Mouse (Mus musculus) forebrain, embryonic 14.5 days (tissue): Measurements from ENCODE around the gene Pcsk5. TPM values are rescaled to one million over a fixed set of nuclear protein-coding genes. Genes with fewer than 3 reads are reported as not detected.
A peak's percentile ranks its signal among the peaks of the same experiment; 100 is the strongest.
"Not testable (repeated sequence)": the region's sequence is repeated elsewhere in the genome, so short reads cannot be mapped to it uniquely, and the experiment has no call there.

Source experiments
- ATAC-seq: fragments of 200-750 bp; cut with Nextera tagmentation; 2 replicates; pipeline ENCODE4 v1.8.0; 2017; ENCODE audit warnings: mild to moderate bottlenecking, moderate library complexity
- DNase-seq: peaks from one replicate; pipeline ENCODE4 v3.0.0-alpha.2; 2015; ENCODE audit warnings: low spot score
- H3K27ac ChIP-seq: fragments of 300-500 bp; sonication (generic); 2 replicates; pipeline ENCODE4 v1.5.1; 2014; ENCODE audit warnings: low read depth, mild to moderate bottlenecking, control low read depth, low read length, moderate library complexity
- H3K27me3 ChIP-seq: fragments of 300-500 bp; sonication (generic); replicated peaks from 2 replicates; pipeline ENCODE4 v1.6.1; 2014; ENCODE audit warnings: low read length, control low read depth, mixed read lengths; ENCODE audit not compliant: control insufficient read depth, insufficient read depth
- H3K36me3 ChIP-seq: fragments of 300-500 bp; sonication (generic); 2 replicates; pipeline ENCODE4 v1.6.1; 2014; ENCODE audit warnings: low read length, control low read depth; ENCODE audit not compliant: control insufficient read depth, insufficient read depth
- H3K4me1 ChIP-seq: fragments of 300-500 bp; sonication (generic); 2 replicates; pipeline ENCODE4 v1.6.1; 2014; ENCODE audit warnings: antibody characterized with exemption, low read length, control low read depth; ENCODE audit not compliant: control insufficient read depth, insufficient read depth
- H3K4me2 ChIP-seq: fragments of 300-500 bp; sonication (generic); 2 replicates; pipeline ENCODE4 v1.6.1; 2014; ENCODE audit warnings: mild to moderate bottlenecking, control low read depth, low read length
- H3K4me3 ChIP-seq: fragments of 300-500 bp; sonication (generic); 2 replicates; pipeline ENCODE4 v1.5.1; 2014; ENCODE audit warnings: low read depth, low read length, control low read depth
- H3K9ac ChIP-seq: fragments of 300-500 bp; sonication (generic); 2 replicates; pipeline ENCODE4 v1.6.1; 2014; ENCODE audit warnings: mild to moderate bottlenecking, low read length, control low read depth, moderate library complexity
- H3K9me3 ChIP-seq: fragments of 300-500 bp; sonication (generic); replicated peaks from 2 replicates; pipeline ENCODE4 v1.6.1; 2016; ENCODE audit warnings: low read length, control low read depth, mixed read lengths; ENCODE audit not compliant: control insufficient read depth
- WGBS: fragments of 180-500 bp; shearing (Covaris S2); extraction: QIAGEN DNeasy Blood & Tissue Kit; methylation state at CpG from one replicate; pipeline ENCODE4 v1.1.7; 2014; 5-methylcytosine and 5-hydroxymethylcytosine counted together
- polyA plus RNA-seq: library from polyadenylated mRNA; unstranded; fragments of >200 nt; fragmentation: Nextera tagmentation; extraction: Ambion mirVana; gene quantifications from 2 replicates; pipeline ENCODE4 v1.2.1, GENCODE M21; 2014

Pcsk5 gene
- polyA plus RNA-seq, 1 experiment from 2014 or later = 3.8 TPM

DNA sequence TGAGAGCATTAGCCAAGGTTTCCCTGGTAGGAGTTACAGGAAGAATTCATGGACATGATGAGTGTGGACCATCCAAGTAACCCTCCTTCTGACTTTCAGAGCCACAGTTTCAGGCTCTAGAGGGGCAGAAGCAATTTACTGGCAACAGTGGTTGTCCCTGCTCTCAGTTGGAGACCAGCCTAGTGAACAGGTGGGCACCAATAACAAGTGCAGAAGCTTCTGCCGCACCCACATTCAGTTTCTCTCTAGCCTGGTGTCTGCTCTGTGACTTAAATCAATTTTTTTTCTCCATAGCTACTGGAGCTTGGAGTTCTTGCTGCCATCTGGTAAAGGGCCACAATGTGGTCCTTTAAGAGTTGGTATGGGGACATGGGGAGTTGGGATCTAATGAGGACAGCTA, 341.3 kb downstream of the Pcsk5 start:
- Histone ChIP-seq H3K9me3 (no peaks in the 10 kb centered on the region), H3K36me3 (no peaks in the 10 kb centered on the region), H3K27me3 (no peaks in the 10 kb centered on the region), H3K9ac (no peak overlapping the region), H3K4me2 (no peak overlapping the region), H3K27ac (no peak overlapping the region), H3K4me1 (peaks cover 11% of the 10 kb centered on the region), H3K4me3 (no peak overlapping the region)
- DNase-seq (no peak), ATAC-seq (no peak)
- 92% methylated on average over 1 of the region's 1 CpGs for WGBS

DNA sequence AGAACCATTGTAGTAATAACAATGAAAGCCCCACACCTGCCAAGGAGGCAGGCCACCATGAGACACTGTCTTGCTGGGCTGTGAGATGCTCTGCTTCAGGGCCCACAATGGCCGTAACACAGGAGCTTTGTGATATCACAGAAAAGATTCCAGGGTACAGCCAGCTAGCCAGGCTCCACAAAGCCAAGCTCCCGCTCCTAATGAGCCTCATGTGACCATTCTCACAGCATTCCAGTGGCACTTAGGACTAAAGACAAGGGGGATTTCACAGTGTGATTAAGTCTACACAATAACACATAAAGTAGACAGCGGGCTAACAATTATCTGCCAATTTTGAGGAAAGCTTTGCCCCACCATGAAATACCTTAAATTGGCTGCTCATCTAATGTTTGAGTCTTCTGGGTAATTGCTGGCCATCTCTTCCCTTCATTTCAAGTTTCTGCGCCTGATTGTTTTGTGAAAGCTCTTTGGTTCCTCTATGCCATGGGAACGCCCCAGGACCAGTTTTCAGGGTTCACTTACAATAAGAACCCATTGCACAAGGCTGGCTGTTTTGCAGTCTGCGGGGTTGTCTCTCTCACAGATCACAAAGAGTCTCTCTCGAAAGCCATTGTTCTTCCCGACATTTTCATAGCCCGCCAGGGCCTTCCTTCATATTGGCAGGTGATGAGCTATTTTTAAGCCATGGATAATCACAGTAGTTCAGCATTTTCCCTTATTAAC, 345.4 kb downstream of the Pcsk5 start:
- DNase-seq (peak; percentile 89), ATAC-seq (peak; percentile 89)
- 3% methylated on average over 9 of the region's 9 CpGs for WGBS
- Histone ChIP-seq H3K4me3 (no peak overlapping the region), H3K9me3 (no peaks in the 10 kb centered on the region), H3K4me1 (peaks cover 22% of the 10 kb centered on the region), H3K27me3 (no peaks in the 10 kb centered on the region), H3K9ac (no peak overlapping the region), H3K27ac (peak overlapping the region; percentile 63; the same call in 1 of the 2 replicates), H3K4me2 (no peak overlapping the region), H3K36me3 (no peaks in the 10 kb centered on the region)

DNA sequence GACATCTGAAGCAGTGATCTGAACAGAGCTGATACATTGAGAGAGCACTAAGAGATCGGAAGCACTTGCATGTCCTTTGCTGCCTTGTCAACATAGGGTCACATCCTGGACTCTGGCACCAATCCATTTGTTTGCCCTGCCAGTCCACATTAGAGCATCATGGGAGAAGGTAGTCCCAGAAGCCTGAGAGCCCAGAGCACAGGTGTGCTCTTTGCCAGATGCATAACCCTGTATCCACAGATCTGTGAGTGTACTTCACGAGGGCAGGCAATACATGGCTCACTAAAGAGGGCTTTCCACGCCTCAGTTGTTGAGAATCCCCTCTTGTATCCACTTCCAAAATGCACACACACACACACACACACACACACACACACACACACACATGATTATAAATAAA, 346.1 kb downstream of the Pcsk5 start:
- H3K4me2 ChIP-seq = no peak overlapping the region
- ATAC-seq = peak; percentile 51
- no peaks in the 10 kb centered on the region for H3K27me3 ChIP-seq
- H3K36me3 ChIP-seq = no peaks in the 10 kb centered on the region
- H3K4me3 ChIP-seq = no peak overlapping the region
- no peak overlapping the region for H3K9ac ChIP-seq
- H3K9me3 ChIP-seq = no peaks in the 10 kb centered on the region
- H3K27ac ChIP-seq = peak overlapping the region; percentile 55
- no peak for DNase-seq
- 34% methylated on average over 3 of the region's 3 CpGs for WGBS
- H3K4me1 ChIP-seq = peaks cover 22% of the 10 kb centered on the region

DNA sequence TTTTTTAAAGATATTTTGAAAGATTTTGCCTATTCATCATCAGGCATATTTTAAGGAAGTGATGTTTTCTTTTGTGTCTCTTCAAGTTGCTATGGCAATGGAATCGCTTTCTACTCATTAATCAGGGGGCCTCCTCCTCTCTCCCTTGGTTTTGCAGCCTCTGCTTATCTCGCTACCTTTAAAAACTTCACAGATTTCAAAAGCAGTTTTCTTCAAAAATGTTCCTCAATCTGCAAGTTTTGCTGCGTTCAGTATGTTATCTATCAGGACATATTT, 347.6 kb downstream of the Pcsk5 start:
- no peaks in the 10 kb centered on the region for H3K9me3 ChIP-seq
- no peaks in the 10 kb centered on the region for H3K36me3 ChIP-seq
- no peak for DNase-seq
- no peaks in the 10 kb centered on the region for H3K27me3 ChIP-seq
- H3K4me3 ChIP-seq = no peak overlapping the region
- H3K4me2 ChIP-seq = no peak overlapping the region
- H3K4me1 ChIP-seq = peaks cover 22% of the 10 kb centered on the region
- ATAC-seq = no peak
- 34% methylated on average over 3 of the region's 3 CpGs for WGBS
- H3K27ac ChIP-seq = no peak overlapping the region
- H3K9ac ChIP-seq = no peak overlapping the region

DNA sequence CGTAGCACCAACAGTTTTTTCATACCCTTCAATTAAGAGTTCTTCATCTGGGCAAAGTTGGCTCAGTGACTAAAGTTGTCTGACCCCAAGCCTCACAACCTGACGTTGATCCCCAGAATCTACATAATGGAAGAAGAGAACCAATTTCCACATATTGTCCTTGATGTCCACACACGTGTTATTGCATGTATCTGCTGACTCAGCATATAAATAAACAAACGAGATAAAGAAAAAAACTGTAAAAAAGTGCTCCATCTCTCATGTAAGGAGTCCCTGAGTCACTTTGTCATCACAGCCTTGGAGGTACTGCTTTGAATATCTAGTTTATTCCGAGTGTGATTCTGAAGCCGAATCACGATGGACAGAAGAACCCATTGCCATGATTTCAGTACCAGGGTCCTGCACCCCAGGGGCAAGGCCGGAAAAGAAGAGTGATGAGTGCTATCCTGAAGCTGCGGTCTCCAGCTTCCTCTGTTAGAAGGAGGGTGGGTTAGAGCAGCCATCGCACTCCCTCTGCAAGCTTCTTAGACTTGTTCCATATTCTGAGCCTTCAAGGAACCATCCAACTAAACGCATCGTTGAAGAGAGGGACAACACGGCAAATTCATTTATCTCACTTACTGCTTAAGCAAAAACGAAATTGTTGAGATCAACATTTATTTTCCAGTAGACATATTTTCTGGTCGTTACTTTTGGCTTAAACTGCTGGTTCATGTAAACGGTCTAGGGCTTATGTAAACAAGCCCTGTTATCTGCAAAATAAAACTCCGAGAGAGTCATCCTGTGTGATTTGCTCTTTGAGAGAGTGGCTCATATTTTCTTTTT, 348.2 kb downstream of the Pcsk5 start:
- Histone ChIP-seq H3K27me3 (no peaks in the 10 kb centered on the region), H3K36me3 (no peaks in the 10 kb centered on the region), H3K4me1 (peaks cover 22% of the 10 kb centered on the region), H3K9me3 (no peaks in the 10 kb centered on the region), H3K9ac (no peak overlapping the region), H3K4me3 (no peak overlapping the region), H3K4me2 (no peak overlapping the region), H3K27ac (no peak overlapping the region)
- DNase-seq (no peak), ATAC-seq (no peak)
- WGBS = 80% methylated on average over 17 of the region's 17 CpGs

DNA sequence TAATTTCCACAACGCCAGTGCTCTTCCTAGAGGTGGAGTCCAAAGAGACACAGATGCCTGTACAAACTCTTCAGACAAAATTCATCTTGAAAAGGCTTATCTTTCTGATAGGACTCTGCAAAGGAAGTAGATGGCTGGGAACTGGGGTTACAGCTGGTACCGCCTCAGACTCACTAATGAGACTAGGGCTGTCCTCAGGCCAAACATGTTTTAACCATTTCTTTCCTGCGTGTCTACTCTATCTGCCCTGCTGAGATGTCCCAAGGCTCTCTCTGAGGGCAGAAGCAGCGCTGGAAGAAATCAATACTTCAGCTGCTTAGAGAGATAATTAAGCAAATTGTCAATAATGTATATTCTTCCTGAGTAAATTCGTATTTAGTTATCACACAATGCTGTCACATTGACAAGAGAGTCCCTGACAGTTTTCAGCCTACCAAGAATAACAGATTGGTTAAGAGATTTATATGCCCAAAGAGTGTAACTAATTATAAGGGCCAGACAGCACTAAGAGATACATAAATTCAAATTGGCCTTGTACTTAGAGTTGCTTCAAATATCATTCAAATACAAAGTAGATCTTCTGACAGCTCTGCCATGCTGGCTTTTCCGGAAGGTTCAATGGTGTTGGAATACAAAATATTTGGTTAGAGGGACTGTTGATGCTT, 355.2 kb downstream of the Pcsk5 start:
- Histone ChIP-seq H3K36me3 (no peaks in the 10 kb centered on the region), H3K27ac (no peak overlapping the region), H3K27me3 (no peaks in the 10 kb centered on the region), H3K4me2 (no peak overlapping the region), H3K4me1 (no peaks in the 10 kb centered on the region), H3K4me3 (no peak overlapping the region), H3K9me3 (no peaks in the 10 kb centered on the region), H3K9ac (no peak overlapping the region)
- no peak for ATAC-seq
- DNase-seq = no peak
- WGBS = 75% methylated on average over 6 of the region's 6 CpGs

DNA sequence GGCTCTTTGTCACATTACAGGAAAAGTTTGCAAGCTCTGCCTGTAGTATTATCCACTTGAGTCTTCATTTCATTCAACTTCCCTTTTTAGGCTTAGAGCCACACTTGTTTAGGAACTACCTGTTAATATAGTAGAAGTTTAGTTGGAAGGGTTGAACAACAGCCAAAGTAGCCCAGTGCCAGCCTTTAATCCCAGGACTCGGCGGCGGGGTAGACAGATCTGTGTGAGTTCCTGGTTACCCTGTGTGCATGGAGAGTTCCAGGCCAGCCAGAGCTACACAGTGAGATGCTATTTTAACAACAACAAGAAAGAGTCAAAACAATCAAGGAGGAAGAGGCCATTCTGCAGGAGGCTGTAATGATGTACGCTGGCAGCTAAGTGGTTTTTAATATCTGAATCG, 358.0 kb downstream of the Pcsk5 start:
- no peak for ATAC-seq
- no peak overlapping the region for H3K9ac ChIP-seq
- 93% methylated on average over 5 of the region's 5 CpGs for WGBS

DNA sequence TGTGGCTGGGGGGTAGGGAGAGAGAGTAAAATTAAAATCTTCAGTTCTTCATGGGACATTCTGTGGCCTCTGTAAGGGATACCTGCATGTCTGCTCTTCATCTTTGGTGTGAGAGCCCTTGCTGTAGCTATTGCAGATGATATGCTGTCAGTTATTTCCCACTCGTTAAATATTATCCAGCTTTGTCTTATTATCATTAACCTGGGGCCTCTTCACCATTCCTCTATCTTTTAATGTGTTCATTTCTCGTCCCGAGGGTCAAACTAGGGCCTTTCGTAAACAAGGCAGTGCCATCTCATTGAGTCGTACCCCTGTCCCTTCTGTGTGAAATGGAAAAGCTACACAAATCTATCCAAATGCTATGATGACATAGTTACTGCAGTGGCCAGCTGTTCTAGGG, 361.4 kb downstream of the Pcsk5 start:
- H3K4me1 ChIP-seq = no peaks in the 10 kb centered on the region
- DNase-seq (no peak), ATAC-seq (no peak)
- no peak overlapping the region for H3K4me2 ChIP-seq
- no peak overlapping the region for H3K9ac ChIP-seq
- H3K27ac ChIP-seq = no peak overlapping the region
- no peak overlapping the region for H3K4me3 ChIP-seq
- no peaks in the 10 kb centered on the region for H3K9me3 ChIP-seq
- H3K36me3 ChIP-seq = no peaks in the 10 kb centered on the region
- no peaks in the 10 kb centered on the region for H3K27me3 ChIP-seq
- WGBS = 88% methylated on average over 5 of the region's 5 CpGs

More for the DNA sequence above, 358.0 kb downstream of the Pcsk5 start:
- Histone ChIP-seq H3K4me3 (no peak overlapping the region), H3K4me1 (no peaks in the 10 kb centered on the region), H3K9me3 (no peaks in the 10 kb centered on the region), H3K27ac (no peak overlapping the region), H3K4me2 (no peak overlapping the region), H3K27me3 (no peaks in the 10 kb centered on the region), H3K36me3 (no peaks in the 10 kb centered on the region)
- DNase-seq = no peak

DNA sequence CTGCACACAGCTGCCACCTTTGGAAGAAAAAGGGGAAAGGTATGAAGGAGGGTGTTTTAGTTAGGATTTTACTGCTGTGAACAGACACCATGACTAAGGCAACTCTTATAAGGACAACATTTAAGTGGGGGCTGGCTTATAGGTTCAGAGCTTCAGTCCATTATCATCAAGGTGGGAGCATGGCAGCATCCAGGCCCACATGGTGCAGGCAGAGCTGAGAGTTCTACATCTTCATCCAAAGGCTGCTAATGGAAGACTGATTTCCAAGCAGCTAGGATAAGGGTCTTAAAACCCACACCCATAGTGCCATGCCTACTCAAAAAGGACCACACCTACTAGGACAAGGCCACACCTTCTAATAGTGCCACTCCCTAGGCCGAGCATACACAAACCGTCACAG, 364.3 kb downstream of the Pcsk5 start:
- not testable (repeated sequence) for DNase-seq, ATAC-seq, H3K27ac ChIP-seq, H3K4me2 ChIP-seq, H3K36me3 ChIP-seq, H3K9me3 ChIP-seq, H3K4me1 ChIP-seq, H3K27me3 ChIP-seq, H3K9ac ChIP-seq, H3K4me3 ChIP-seq
- 94% methylated on average over 2 of the region's 2 CpGs for WGBS
